In genomic region chr11:75164750-75165149, GRCm38 (mm10) we compare ENCODE assay signal across 8 mouse cellular contexts. TPM values are rescaled to one million over a fixed set of nuclear protein-coding genes. Genes with fewer than 3 reads are reported as not detected.
DNase-seq lines count a peak whose midpoint lies in the region; ATAC-seq and TF ChIP-seq lines count a peak whose summit lies in the region.

No protein-coding gene starts in this region.

- no peak overlapping the region for H3K4me3 ChIP-seq in lung, postnatal 0 days (ENCODE audit: low read depth, low read length)
- peak overlapping the region; percentile 69 for H3K4me3 ChIP-seq in embryonic facial prominence, embryonic 14.5 days (ENCODE audit: low read depth, low read length)
- no peak overlapping the region for H3K4me3 ChIP-seq in hindbrain, postnatal 0 days (ENCODE audit: low read length)
- H3K4me3 ChIP-seq in neural tube, embryonic 15.5 days (replicated peaks) = peak overlapping the region; percentile 53

- peaks cover 19% of the 10 kb centered on the region for H3K27me3 ChIP-seq in lung, postnatal 0 days (replicated peaks; ENCODE audit: insufficient read depth, low read length)
- peaks cover 65% of the 10 kb centered on the region for H3K27me3 ChIP-seq in embryonic facial prominence, embryonic 14.5 days (replicated peaks; ENCODE audit: control insufficient read depth, insufficient read depth, low read length)
- H3K27me3 ChIP-seq in hindbrain, postnatal 0 days (ENCODE audit: insufficient read depth, low read length) = peaks cover 49% of the 10 kb centered on the region
- peaks cover 68% of the 10 kb centered on the region for H3K27me3 ChIP-seq in neural tube, embryonic 15.5 days (replicated peaks)

- no peak for ATAC-seq in lung, postnatal 0 days
- ATAC-seq in embryonic facial prominence, embryonic 14.5 days (ENCODE audit: low read depth) = no peak
- ATAC-seq in hindbrain, postnatal 0 days = no peak
- no peak for ATAC-seq in neural tube, embryonic 15.5 days (ENCODE audit: low FRiP score)

- peak overlapping the region; percentile 93 for H3K4me2 ChIP-seq in lung, postnatal 0 days (replicated peaks; ENCODE audit: low read depth, low read length)
- peak overlapping the region; percentile 93 for H3K4me2 ChIP-seq in embryonic facial prominence, embryonic 14.5 days (ENCODE audit: low read depth, low read length)
- H3K4me2 ChIP-seq in hindbrain, postnatal 0 days (ENCODE audit: low read depth, low read length) = no peak overlapping the region; the same call in 1 of the 2 replicates
- peak overlapping the region; percentile 99 for H3K4me2 ChIP-seq in neural tube, embryonic 15.5 days

- WGBS in lung, postnatal 0 days = 30% methylated on average over 13 of the region's 15 CpGs
- WGBS in embryonic facial prominence, embryonic 14.5 days = 23% methylated on average over 14 of the region's 15 CpGs
- 21% methylated on average over 15 of the region's 15 CpGs for WGBS in hindbrain, postnatal 0 days
- 13% methylated on average over 15 of the region's 15 CpGs for WGBS in neural tube, embryonic 15.5 days

- H3K36me3 ChIP-seq in lung, postnatal 0 days (ENCODE audit: insufficient read depth, low read length) = peaks cover 22% of the 10 kb centered on the region
- peaks cover 67% of the 10 kb centered on the region for H3K36me3 ChIP-seq in embryonic facial prominence, embryonic 14.5 days (ENCODE audit: control insufficient read depth, insufficient read depth, low read length)
- peaks cover 10% of the 10 kb centered on the region; the same call in 1 of the 2 replicates for H3K36me3 ChIP-seq in hindbrain, postnatal 0 days (ENCODE audit: insufficient read depth, low read length)
- H3K36me3 ChIP-seq in neural tube, embryonic 15.5 days = peaks cover 19% of the 10 kb centered on the region

- DNase-seq in lung, postnatal 0 days (ENCODE audit: low spot score) = no peak
- no peak for DNase-seq in lung, postnatal 25 days (ENCODE audit: low spot score)
- no peak for DNase-seq in embryonic facial prominence, embryonic 14.5 days (ENCODE audit: low spot score)
- no peak for DNase-seq in hindbrain, postnatal 0 days (ENCODE audit: low spot score)
- DNase-seq in frontal cortex, postnatal 36 days (ENCODE audit: low spot score in 2 of 2) = no peak
- DNase-seq in ovary, adult 18-20 months (ENCODE audit: low spot score) = no peak
- no peak for DNase-seq in left cerebral cortex, adult 9 months (ENCODE audit: low spot score in 2 of 2)

- TF ChIP-seq CTCF in lung, postnatal 0 days (IDR thresholded peaks at IDR 0.05) = peak; percentile 33
- peak; percentile 40 for TF ChIP-seq CTCF in hindbrain, postnatal 0 days (IDR thresholded peaks at IDR 0.05; ENCODE audit: low read depth)

- no peaks in the 10 kb centered on the region for H3K9me3 ChIP-seq in lung, postnatal 0 days (ENCODE audit: low read length)
- H3K9me3 ChIP-seq in embryonic facial prominence, embryonic 14.5 days (ENCODE audit: control insufficient read depth, low read length) = no peaks in the 10 kb centered on the region
- no peaks in the 10 kb centered on the region for H3K9me3 ChIP-seq in hindbrain, postnatal 0 days (ENCODE audit: low read length)
- H3K9me3 ChIP-seq in neural tube, embryonic 15.5 days (replicated peaks) = no peaks in the 10 kb centered on the region

- H3K27ac ChIP-seq in lung, postnatal 0 days (ENCODE audit: low read length) = no peak overlapping the region
- H3K27ac ChIP-seq in embryonic facial prominence, embryonic 14.5 days (replicated peaks; ENCODE audit: low read depth, low read length) = peak overlapping the region; percentile 82
- H3K27ac ChIP-seq in hindbrain, postnatal 0 days = no peak overlapping the region
- H3K27ac ChIP-seq in neural tube, embryonic 15.5 days (replicated peaks) = no peak overlapping the region

- H3K4me1 ChIP-seq in lung, postnatal 0 days (ENCODE audit: insufficient read depth, low read depth, low read length) = peaks cover 17% of the 10 kb centered on the region; the same call in 1 of the 2 replicates
- peaks cover 17% of the 10 kb centered on the region; the same call in 1 of the 2 replicates for H3K4me1 ChIP-seq in embryonic facial prominence, embryonic 14.5 days (ENCODE audit: control insufficient read depth, insufficient read depth, low read length)
- peaks cover 13% of the 10 kb centered on the region; the same call in 1 of the 2 replicates for H3K4me1 ChIP-seq in hindbrain, postnatal 0 days (ENCODE audit: insufficient read depth, low read length)
- H3K4me1 ChIP-seq in neural tube, embryonic 15.5 days = peaks cover 52% of the 10 kb centered on the region

- no peak overlapping the region for H3K9ac ChIP-seq in lung, postnatal 0 days (replicated peaks; ENCODE audit: low read depth)
- peak overlapping the region; percentile 78 for H3K9ac ChIP-seq in embryonic facial prominence, embryonic 14.5 days (ENCODE audit: low read depth, low read length)
- no peak overlapping the region for H3K9ac ChIP-seq in hindbrain, postnatal 0 days (replicated peaks; ENCODE audit: low read length)
- no peak overlapping the region for H3K9ac ChIP-seq in neural tube, embryonic 15.5 days (replicated peaks)

- no peak for TF ChIP-seq EP300 in lung, postnatal 0 days (IDR thresholded peaks at IDR 0.05)

RNA-seq across cellular contexts. Expression of gene Hic1, which starts 4.6 kb away (rescaled TPM):
- polyA plus RNA-seq in lung, postnatal 0 days (2015; fragmentation: Nextera tagmentation; extraction: Ambion mirVana) = 9.9 and 13.4 TPM in 2 replicates
- polyA plus RNA-seq in embryonic facial prominence, embryonic 14.5 days (2014; fragmentation: Nextera tagmentation; extraction: Ambion mirVana) = 13.1 and 17.8 TPM in 2 replicates
- 8.5 and 12.9 TPM in 2 replicates for total RNA-seq in hindbrain, postnatal 0 days (2014; rRNA removed)
- polyA plus RNA-seq in hindbrain, postnatal 0 days (2015; fragmentation: Nextera tagmentation; extraction: Ambion mirVana) = 1.7 TPM in 2 replicates
- polyA plus RNA-seq in neural tube, embryonic 15.5 days (2015; fragmentation: Nextera tagmentation; extraction: Ambion mirVana) = 5.3 and 10.7 TPM in 2 replicates

RNA-seq across cellular contexts. Expression of gene Ovca2, which starts 13.9 kb away (rescaled TPM):
- 19.7 and 22.0 TPM in 2 replicates for polyA plus RNA-seq in lung, postnatal 0 days (2015; fragmentation: Nextera tagmentation; extraction: Ambion mirVana)
- polyA plus RNA-seq in embryonic facial prominence, embryonic 14.5 days (2014; fragmentation: Nextera tagmentation; extraction: Ambion mirVana) = 23.1 and 26.5 TPM in 2 replicates
- 11.0 and 17.6 TPM in 2 replicates for total RNA-seq in hindbrain, postnatal 0 days (2014; rRNA removed)
- polyA plus RNA-seq in hindbrain, postnatal 0 days (2015; fragmentation: Nextera tagmentation; extraction: Ambion mirVana) = 11.7 and 15.7 TPM in 2 replicates
- polyA plus RNA-seq in neural tube, embryonic 15.5 days (2015; fragmentation: Nextera tagmentation; extraction: Ambion mirVana) = 12.6 and 15.4 TPM in 2 replicates

RNA-seq across cellular contexts. Expression of gene Dph1, which starts 26.3 kb away (rescaled TPM):
- 11.3 and 14.8 TPM in 2 replicates for polyA plus RNA-seq in lung, postnatal 0 days (2015; fragmentation: Nextera tagmentation; extraction: Ambion mirVana)
- 22.5 and 23.8 TPM in 2 replicates for polyA plus RNA-seq in embryonic facial prominence, embryonic 14.5 days (2014; fragmentation: Nextera tagmentation; extraction: Ambion mirVana)
- total RNA-seq in hindbrain, postnatal 0 days (2014; rRNA removed) = 31.3 and 39.2 TPM in 2 replicates
- polyA plus RNA-seq in hindbrain, postnatal 0 days (2015; fragmentation: Nextera tagmentation; extraction: Ambion mirVana) = 13.5 and 13.6 TPM in 2 replicates
- 13.8 and 16.2 TPM in 2 replicates for polyA plus RNA-seq in neural tube, embryonic 15.5 days (2015; fragmentation: Nextera tagmentation; extraction: Ambion mirVana)

RNA-seq across cellular contexts. Expression of gene Rtn4rl1, which starts 28.8 kb away (rescaled TPM):
- polyA plus RNA-seq in lung, postnatal 0 days (2015; fragmentation: Nextera tagmentation; extraction: Ambion mirVana) = 3.6 and 4.3 TPM in 2 replicates
- 4.9 TPM in 2 replicates for polyA plus RNA-seq in embryonic facial prominence, embryonic 14.5 days (2014; fragmentation: Nextera tagmentation; extraction: Ambion mirVana)
- total RNA-seq in hindbrain, postnatal 0 days (2014; rRNA removed) = 13.0 and 13.4 TPM in 2 replicates
- 9.9 and 10.7 TPM in 2 replicates for polyA plus RNA-seq in hindbrain, postnatal 0 days (2015; fragmentation: Nextera tagmentation; extraction: Ambion mirVana)
- polyA plus RNA-seq in neural tube, embryonic 15.5 days (2015; fragmentation: Nextera tagmentation; extraction: Ambion mirVana) = 12.6 and 13.7 TPM in 2 replicates

Comparison
In these comparisons a context has a peak if more than half of its experiments do, and no peak if none do; other contexts are left out.
1. H3K4me3 ChIP-seq: peak in embryonic facial prominence, embryonic 14.5 days (single experiment) and neural tube, embryonic 15.5 days (single experiment); none in lung, postnatal 0 days (single experiment) and hindbrain, postnatal 0 days (single experiment).